Mouse (Mus musculus) midbrain, embryonic 14.5 days (tissue): Measurements from ENCODE around the gene Mdga1. TPM values are rescaled to one million over a fixed set of nuclear protein-coding genes. Genes with fewer than 3 reads are reported as not detected.
A peak's percentile ranks its signal among the peaks of the same experiment; 100 is the strongest.

ENCODE experiments used
- ATAC-seq: fragments of 200-750 bp; cut with Nextera tagmentation; 2 replicates; pipeline ENCODE4 v1.8.0; 2017; ENCODE audit warnings: moderate number of reproducible peaks, moderate library complexity; ENCODE audit not compliant: low FRiP score, low TSS enrichment
- DNase-seq: peaks from one replicate; pipeline ENCODE4 v3.0.0-alpha.2; 2015
- H3K27ac ChIP-seq: fragments of 300-500 bp; sonication (generic); replicated peaks from 2 replicates; pipeline ENCODE4 v1.5.1; 2014; ENCODE audit warnings: mild to moderate bottlenecking, low read depth, low read length, moderate library complexity
- H3K27me3 ChIP-seq: fragments of 300-500 bp; sonication (generic); 2 replicates; pipeline ENCODE4 v1.6.1; 2014; ENCODE audit warnings: low read length, control low read depth, mixed read lengths; ENCODE audit not compliant: control insufficient read depth, insufficient read depth
- H3K36me3 ChIP-seq: fragments of 300-500 bp; sonication (generic); 2 replicates; pipeline ENCODE4 v1.6.1; 2014; ENCODE audit warnings: low read length, control low read depth; ENCODE audit not compliant: control insufficient read depth, insufficient read depth
- H3K4me1 ChIP-seq: fragments of 300-500 bp; sonication (generic); 2 replicates; pipeline ENCODE4 v1.6.1; 2014; ENCODE audit warnings: mild to moderate bottlenecking, antibody characterized with exemption, low read length, control low read depth; ENCODE audit not compliant: control insufficient read depth, insufficient read depth
- H3K4me2 ChIP-seq: fragments of 300-500 bp; sonication (generic); 2 replicates; pipeline ENCODE4 v1.6.1; 2014; ENCODE audit warnings: mild to moderate bottlenecking, low read length, moderate library complexity
- H3K4me3 ChIP-seq: fragments of 300-500 bp; sonication (generic); replicated peaks from 2 replicates; pipeline ENCODE4 v1.5.1; 2014; ENCODE audit warnings: low read depth, low read length
- H3K9ac ChIP-seq: fragments of 300-500 bp; sonication (generic); replicated peaks from 2 replicates; pipeline ENCODE4 v1.6.1; 2014; ENCODE audit warnings: mild to moderate bottlenecking, low read length, moderate library complexity
- H3K9me3 ChIP-seq: fragments of 300-500 bp; sonication (generic); 2 replicates; pipeline ENCODE4 v1.6.1; 2016; ENCODE audit warnings: low read length, control low read depth, mixed read lengths; ENCODE audit not compliant: control insufficient read depth
- WGBS: fragments of 180-500 bp; shearing (Covaris S2); extraction: QIAGEN DNeasy Blood & Tissue Kit; methylation state at CpG from one replicate; pipeline ENCODE4 v1.1.7; 2014; 5-methylcytosine and 5-hydroxymethylcytosine counted together
- polyA plus RNA-seq: library from polyadenylated mRNA; unstranded; fragments of >200 nt; fragmentation: Nextera tagmentation; extraction: Ambion mirVana; gene quantifications from 2 replicates; pipeline ENCODE4 v1.2.1, GENCODE M21; 2014

Mdga1 gene
- polyA plus RNA-seq, 1 experiment from 2014 or later = 20.5 TPM

GRCm38 (mm10) chr17:29909031-29909430, 60.9 kb downstream of the Mdga1 start:
- Histone ChIP-seq H3K4me3 (no peak overlapping the region), H3K36me3 (no peaks in the 10 kb centered on the region), H3K4me1 (no peaks in the 10 kb centered on the region), H3K27ac (no peak overlapping the region), H3K9ac (no peak overlapping the region), H3K4me2 (no peak overlapping the region), H3K27me3 (no peaks in the 10 kb centered on the region), H3K9me3 (no peaks in the 10 kb centered on the region)
- ATAC-seq (no peak), DNase-seq (no peak)
- 95% methylated on average over 7 of the region's 7 CpGs for WGBS

GRCm38 (mm10) chr17:29904694-29905093, 65.2 kb downstream of the Mdga1 start:
- no peak overlapping the region for H3K4me2 ChIP-seq
- H3K9ac ChIP-seq = no peak overlapping the region
- no peaks in the 10 kb centered on the region for H3K36me3 ChIP-seq
- ATAC-seq (no peak), DNase-seq (no peak)
- WGBS = 67% methylated on average over 5 of the region's 5 CpGs
- no peak overlapping the region for H3K4me3 ChIP-seq
- H3K9me3 ChIP-seq = no peaks in the 10 kb centered on the region
- H3K27me3 ChIP-seq = no peaks in the 10 kb centered on the region
- no peaks in the 10 kb centered on the region for H3K4me1 ChIP-seq
- no peak overlapping the region for H3K27ac ChIP-seq

GRCm38 (mm10) chr17:29902406-29903155, 67.3 kb downstream of the Mdga1 start:
- no peak for ATAC-seq
- Histone ChIP-seq H3K4me3 (no peak overlapping the region), H3K9me3 (no peaks in the 10 kb centered on the region), H3K27me3 (no peaks in the 10 kb centered on the region), H3K4me2 (no peak overlapping the region), H3K27ac (no peak overlapping the region), H3K4me1 (no peaks in the 10 kb centered on the region), H3K36me3 (no peaks in the 10 kb centered on the region), H3K9ac (no peak overlapping the region)
- WGBS = 65% methylated on average over 16 of the region's 16 CpGs
- DNase-seq = peak; percentile 60

GRCm38 (mm10) chr17:29900289-29900688, 69.6 kb downstream of the Mdga1 start:
- Histone ChIP-seq H3K27me3 (no peaks in the 10 kb centered on the region), H3K9ac (no peak overlapping the region), H3K4me3 (no peak overlapping the region), H3K4me1 (peaks cover 10% of the 10 kb centered on the region), H3K4me2 (no peak overlapping the region), H3K27ac (no peak overlapping the region), H3K36me3 (no peaks in the 10 kb centered on the region), H3K9me3 (no peaks in the 10 kb centered on the region)
- DNase-seq (no peak), ATAC-seq (no peak)
- 90% methylated on average over 5 of the region's 5 CpGs for WGBS

- no peak overlapping the region for H3K9ac ChIP-seq
- H3K36me3 ChIP-seq = no peaks in the 10 kb centered on the region
- peaks cover 13% of the 10 kb centered on the region for H3K4me1 ChIP-seq
- 4% methylated on average over 7 of the region's 7 CpGs for WGBS
- no peaks in the 10 kb centered on the region for H3K9me3 ChIP-seq
- DNase-seq (peak; percentile 77), ATAC-seq (peak; percentile 69)
- no peak overlapping the region for H3K4me2 ChIP-seq
- H3K27ac ChIP-seq = peak overlapping the region; percentile 68
- H3K4me3 ChIP-seq = no peak overlapping the region
- no peaks in the 10 kb centered on the region for H3K27me3 ChIP-seq
Measured at GRCm38 (mm10) chr17:29896181-29897054, 73.5 kb downstream of the Mdga1 start.

GRCm38 (mm10) chr17:29895566-29895965, 74.3 kb downstream of the Mdga1 start:
- no peak overlapping the region for H3K4me3 ChIP-seq
- H3K9ac ChIP-seq = no peak overlapping the region
- H3K4me1 ChIP-seq = peaks cover 14% of the 10 kb centered on the region
- H3K36me3 ChIP-seq = no peaks in the 10 kb centered on the region
- ATAC-seq (no peak), DNase-seq (no peak)
- H3K4me2 ChIP-seq = no peak overlapping the region
- H3K27me3 ChIP-seq = no peaks in the 10 kb centered on the region
- H3K27ac ChIP-seq = peak overlapping the region; percentile 68; the same call in 1 of the 2 replicates
- H3K9me3 ChIP-seq = no peaks in the 10 kb centered on the region
- 72% methylated on average over 5 of the region's 5 CpGs for WGBS

GRCm38 (mm10) chr17:29894965-29895364, 74.9 kb downstream of the Mdga1 start:
- no peak overlapping the region for H3K27ac ChIP-seq
- no peak overlapping the region for H3K4me2 ChIP-seq
- H3K4me3 ChIP-seq = no peak overlapping the region
- no peak overlapping the region for H3K9ac ChIP-seq
- DNase-seq (no peak), ATAC-seq (no peak)
- no peaks in the 10 kb centered on the region for H3K27me3 ChIP-seq
- 61% methylated on average over 5 of the region's 5 CpGs for WGBS
- H3K4me1 ChIP-seq = peaks cover 19% of the 10 kb centered on the region
- H3K9me3 ChIP-seq = no peaks in the 10 kb centered on the region
- no peaks in the 10 kb centered on the region for H3K36me3 ChIP-seq

GRCm38 (mm10) chr17:29890451-29891110, 79.3 kb downstream of the Mdga1 start:
- H3K27me3 ChIP-seq = no peaks in the 10 kb centered on the region
- 0 out of 2 replicates have a peak overlapping the region, but pooled peaks have one; percentile 7 for H3K4me2 ChIP-seq
- no peaks in the 10 kb centered on the region for H3K36me3 ChIP-seq
- H3K9me3 ChIP-seq = no peaks in the 10 kb centered on the region
- no peak overlapping the region for H3K9ac ChIP-seq
- DNase-seq (no peak), ATAC-seq (no peak)
- H3K4me3 ChIP-seq = no peak overlapping the region
- peaks cover 30% of the 10 kb centered on the region for H3K4me1 ChIP-seq
- WGBS = 63% methylated on average over 7 of the region's 7 CpGs
- no peak overlapping the region for H3K27ac ChIP-seq
